Mouse (Mus musculus) G1E (cell line): ENCODE measurements around the gene Apopt1.

Source experiments
- CTCF ChIP-seq: IDR thresholded peaks from 2 replicates; pipeline ENCODE4 v1.5.1; 2012; ENCODE audit warnings: low read depth, low read length, inconsistent platforms, mixed read lengths
- GATA1 ChIP-seq: IDR thresholded peaks from 2 replicates; pipeline ENCODE4 v1.6.1; 2012; ENCODE audit warnings: borderline replicate concordance, low read length, inconsistent platforms, mixed read lengths

DNA sequence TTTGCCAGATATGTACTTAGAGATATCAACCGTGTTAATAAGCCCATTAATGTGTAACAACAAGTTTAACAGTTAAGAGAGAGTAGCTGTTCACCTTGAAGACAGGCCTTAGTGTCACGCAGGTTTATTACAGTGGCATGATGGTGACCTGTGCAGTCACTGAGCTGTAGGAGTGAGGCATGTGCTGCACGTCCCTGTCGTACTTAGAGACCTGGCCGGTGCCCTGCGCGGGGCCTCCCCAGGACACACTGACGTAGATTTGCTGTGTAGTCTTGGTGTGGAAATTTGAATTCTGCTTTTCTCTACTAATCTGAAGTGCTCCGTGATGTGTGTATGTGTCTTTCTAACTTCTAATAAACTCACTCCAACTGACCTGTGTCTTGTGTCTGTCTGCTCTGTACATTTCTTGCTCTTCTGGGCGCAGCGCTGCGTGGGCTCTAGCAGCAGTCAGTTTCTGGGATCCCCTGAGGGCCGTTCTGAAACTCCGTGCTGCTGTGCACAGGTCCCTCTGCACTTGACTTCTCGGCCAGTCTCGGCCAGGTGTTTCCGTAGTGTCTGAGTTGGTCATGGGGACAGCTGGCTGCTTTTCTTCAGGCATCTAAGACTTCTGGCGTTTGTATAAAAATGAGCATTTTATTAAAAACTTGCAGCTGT lies 81.6 kb downstream of the Apopt1 start:
- TF ChIP-seq CTCF (no peak), GATA1 (no peak)
